Mouse (Mus musculus): ENCODE measurements at regions not wholly inside any gene's neighbourhood (a gene's known extent, or its start where the extent isn't known, plus 50 kb on each side); places are given as distances from the start of the nearest gene placed in this dataset.
"Not testable (repeated sequence)": the region's sequence is repeated elsewhere in the genome, so short reads cannot be mapped to it uniquely, and the experiment has no call there.

GRCm38 (mm10) chr14:52566920-52567319 is 71.4 kb upstream of the Olfr1507 start:
- DNase-seq (ENCODE audit: low spot score), result no peak

DNA sequence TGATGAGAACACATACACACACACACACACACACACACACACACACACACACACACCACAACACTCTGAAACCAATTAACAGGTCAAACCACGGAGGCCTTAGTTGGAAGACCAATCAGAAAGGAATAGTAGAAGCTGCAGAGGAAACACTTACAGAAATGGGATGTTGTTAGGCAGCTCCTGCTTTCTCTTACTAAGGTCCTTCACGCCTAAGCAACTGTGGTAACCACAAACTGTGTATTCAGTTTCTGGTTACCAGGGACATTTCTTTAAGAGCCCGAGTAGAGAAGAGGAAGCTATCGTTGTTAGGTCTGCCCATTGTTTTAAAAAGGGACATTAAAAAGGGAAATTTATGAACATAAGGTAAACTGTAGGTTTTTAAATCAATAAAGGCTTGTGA is 70.1 kb upstream of the Olfr1507 start:
- DNase-seq (ENCODE audit: low spot score), result no peak

- not testable (repeated sequence) for DNase-seq (ENCODE audit: low spot score)
Measured at GRCm38 (mm10) chr14:52556340-52556739, 60.8 kb upstream of the Olfr1507 start.

- no peak for DNase-seq (ENCODE audit: low spot score)
Measured at GRCm38 (mm10) chr14:52553399-52553798, 57.9 kb upstream of the Olfr1507 start.

DNA sequence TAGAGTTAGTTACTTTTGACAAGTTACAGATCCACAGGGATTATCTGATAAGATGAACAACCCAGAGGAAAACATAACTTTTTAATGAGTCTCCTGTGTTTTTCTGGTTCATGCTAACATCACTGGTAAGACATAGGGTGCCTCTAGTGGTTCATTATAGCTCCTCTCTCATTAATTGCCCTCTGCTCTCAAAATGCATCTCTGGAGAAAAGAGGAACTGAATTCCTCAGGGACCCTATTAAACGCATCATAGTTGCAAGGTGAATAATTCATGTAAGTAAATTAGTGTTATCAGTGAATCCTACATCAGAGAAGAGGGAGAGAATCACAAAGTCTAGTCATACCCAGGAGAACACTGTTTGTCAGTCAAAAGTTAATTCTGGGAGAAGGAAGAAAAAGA is 52.4 kb upstream of the Olfr1507 start:
- no peak for DNase-seq (ENCODE audit: low spot score)

Data from layer of hippocampus, adult 9-10 months (tissue).